Mouse (Mus musculus) embryonic facial prominence, embryonic 13.5 days (tissue): ENCODE data around the gene Qprt. TPM values are rescaled to one million over a fixed set of nuclear protein-coding genes. Genes with fewer than 3 reads are reported as not detected.

Experiments used
- ATAC-seq: fragments of 200-750 bp; cut with Nextera tagmentation; 2 replicates; pipeline ENCODE4 v1.8.0; 2017; ENCODE audit warnings: low read depth; ENCODE audit not compliant: insufficient number of reproducible peaks, insufficient read depth, low FRiP score, low TSS enrichment
- H3K27ac ChIP-seq: fragments of 300-500 bp; sonication (generic); 2 replicates; pipeline ENCODE4 v1.5.1; 2015; ENCODE audit warnings: moderate library complexity, mild to moderate bottlenecking, inconsistent platforms
- H3K27me3 ChIP-seq: fragments of 300-500 bp; sonication (generic); 2 replicates; pipeline ENCODE4 v1.6.1; 2015; ENCODE audit warnings: mild to moderate bottlenecking, inconsistent platforms
- H3K36me3 ChIP-seq: fragments of 300-500 bp; sonication (generic); 2 replicates; pipeline ENCODE4 v1.6.1; 2015; ENCODE audit warnings: mild to moderate bottlenecking, inconsistent platforms
- H3K4me1 ChIP-seq: fragments of 300-500 bp; sonication (generic); 2 replicates; pipeline ENCODE4 v1.6.1; 2015; ENCODE audit warnings: inconsistent platforms
- H3K4me2 ChIP-seq: fragments of 300-500 bp; sonication (generic); 2 replicates; pipeline ENCODE4 v1.6.1; 2015; ENCODE audit warnings: moderate library complexity, mild to moderate bottlenecking, inconsistent platforms
- H3K4me3 ChIP-seq: fragments of 300-500 bp; sonication (generic); 2 replicates; pipeline ENCODE4 v1.5.1; 2015; ENCODE audit warnings: mild to moderate bottlenecking, inconsistent platforms
- H3K9ac ChIP-seq: fragments of 300-500 bp; sonication (generic); 2 replicates; pipeline ENCODE4 v1.6.1; 2015; ENCODE audit warnings: mild to moderate bottlenecking, inconsistent platforms
- H3K9me3 ChIP-seq: fragments of 300-500 bp; sonication (generic); 2 replicates; pipeline ENCODE4 v1.6.1; 2016; ENCODE audit warnings: inconsistent platforms
- WGBS: fragments of 180-500 bp; shearing (Covaris S2); methylation state at CpG from one replicate; pipeline ENCODE4 v1.1.7; 2015; ENCODE audit warnings: mixed read lengths; 5-methylcytosine and 5-hydroxymethylcytosine counted together
- polyA plus RNA-seq: library from polyadenylated mRNA; unstranded; fragments of >200 nt; fragmentation: Nextera tagmentation; extraction: Ambion mirVana; gene quantifications from 2 replicates; pipeline ENCODE4 v1.2.1, GENCODE M21; 2015

The Qprt gene
- polyA plus RNA-seq, 1 experiment from 2014 or later, result 1.2 TPM

GRCm38 (mm10) chr7:127144412-127144811 lies 22.4 kb upstream of the Qprt start:
- Histone ChIP-seq H3K9ac (no peak overlapping the region), H3K4me3 (no peak overlapping the region), H3K4me2 (no peak overlapping the region), H3K36me3 (no peaks in the 10 kb centered on the region), H3K27me3 (no peaks in the 10 kb centered on the region), H3K27ac (no peak overlapping the region), H3K9me3 (no peaks in the 10 kb centered on the region), H3K4me1 (peaks cover 3% of the 10 kb centered on the region; the same call in 1 of the 2 replicates)
- 79% methylated on average over 7 of the region's 7 CpGs for WGBS
- no peak for ATAC-seq

- H3K9ac ChIP-seq, result no peak overlapping the region
- H3K4me1 ChIP-seq, result peaks cover 3% of the 10 kb centered on the region
- ATAC-seq, result no peak
- H3K4me2 ChIP-seq, result no peak overlapping the region
- no peak overlapping the region for H3K27ac ChIP-seq
- no peaks in the 10 kb centered on the region for H3K36me3 ChIP-seq
- no peaks in the 10 kb centered on the region for H3K27me3 ChIP-seq
- 90% methylated on average over 4 of the region's 4 CpGs for WGBS
- H3K9me3 ChIP-seq, result no peaks in the 10 kb centered on the region
- H3K4me3 ChIP-seq, result no peak overlapping the region
These were observed 20.6 kb upstream of the Qprt start for GRCm38 (mm10) chr7:127142666-127143065.

GRCm38 (mm10) chr7:127142214-127142613 lies 20.2 kb upstream of the Qprt start:
- H3K36me3 ChIP-seq, result no peaks in the 10 kb centered on the region
- no peak overlapping the region for H3K27ac ChIP-seq
- H3K27me3 ChIP-seq, result no peaks in the 10 kb centered on the region
- ATAC-seq, result no peak
- 48% methylated on average over 2 of the region's 2 CpGs for WGBS
- H3K4me3 ChIP-seq, result no peak overlapping the region
- peak overlapping the region; percentile 21; the same call in 1 of the 2 replicates for H3K9ac ChIP-seq
- peaks cover 3% of the 10 kb centered on the region for H3K4me1 ChIP-seq
- no peaks in the 10 kb centered on the region for H3K9me3 ChIP-seq
- H3K4me2 ChIP-seq, result no peak overlapping the region

GRCm38 (mm10) chr7:127140623-127141404 lies 18.8 kb upstream of the Qprt start:
- H3K27me3 ChIP-seq, result no peaks in the 10 kb centered on the region
- H3K9me3 ChIP-seq, result no peaks in the 10 kb centered on the region
- 60% methylated on average over 7 of the region's 7 CpGs for WGBS
- no peak overlapping the region for H3K27ac ChIP-seq
- no peak for ATAC-seq
- no peak overlapping the region for H3K4me3 ChIP-seq
- H3K9ac ChIP-seq, result no peak overlapping the region
- H3K4me1 ChIP-seq, result peaks cover 3% of the 10 kb centered on the region
- H3K36me3 ChIP-seq, result no peaks in the 10 kb centered on the region
- H3K4me2 ChIP-seq, result no peak overlapping the region

- WGBS, result 62% methylated on average over 5 of the region's 5 CpGs
- H3K27ac ChIP-seq, result no peak overlapping the region
- no peak overlapping the region for H3K9ac ChIP-seq
- H3K4me3 ChIP-seq, result no peak overlapping the region
- ATAC-seq, result no peak
- no peaks in the 10 kb centered on the region for H3K27me3 ChIP-seq
- H3K36me3 ChIP-seq, result no peaks in the 10 kb centered on the region
- no peaks in the 10 kb centered on the region; the same call in 1 of the 2 replicates for H3K4me1 ChIP-seq
- no peaks in the 10 kb centered on the region for H3K9me3 ChIP-seq
- no peak overlapping the region for H3K4me2 ChIP-seq
These were observed 17.5 kb upstream of the Qprt start for GRCm38 (mm10) chr7:127139562-127139961.

GRCm38 (mm10) chr7:127139100-127139499 lies 17.1 kb upstream of the Qprt start:
- H3K4me1 ChIP-seq, result no peaks in the 10 kb centered on the region; the same call in 1 of the 2 replicates
- no peaks in the 10 kb centered on the region for H3K27me3 ChIP-seq
- H3K4me3 ChIP-seq, result no peak overlapping the region
- H3K27ac ChIP-seq, result no peak overlapping the region
- ATAC-seq, result no peak
- no peaks in the 10 kb centered on the region for H3K36me3 ChIP-seq
- H3K4me2 ChIP-seq, result no peak overlapping the region
- WGBS, result 87% methylated on average over 7 of the region's 7 CpGs
- H3K9me3 ChIP-seq, result no peaks in the 10 kb centered on the region
- H3K9ac ChIP-seq, result no peak overlapping the region

- no peak within 1 kb of the TSS for H3K27ac ChIP-seq
- H3K36me3 ChIP-seq, result no peaks in the 10 kb centered on the region
- H3K9ac ChIP-seq, result no peak within 1 kb of the TSS
- H3K4me1 ChIP-seq, result no peaks in the 10 kb centered on the region; the same call in 1 of the 2 replicates
- no peaks in the 10 kb centered on the region for H3K9me3 ChIP-seq
- H3K27me3 ChIP-seq, result no peaks in the 10 kb centered on the region
- no peak within 1 kb of the TSS for H3K4me2 ChIP-seq
- 73% methylated on average over 9 of the region's 9 CpGs for WGBS
- no peak within 1 kb of the TSS for H3K4me3 ChIP-seq
- no peak for ATAC-seq
These were observed 15.4 kb upstream of the Qprt start, which contains the start of gene Spn for GRCm38 (mm10) chr7:127137262-127138017. Gene Spn (minus strand): TSS chr7:127137823.

GRCm38 (mm10) chr7:127136181-127137071 lies 14.4 kb upstream of the Qprt start:
- Histone ChIP-seq H3K36me3 (no peaks in the 10 kb centered on the region), H3K4me2 (no peak overlapping the region), H3K9ac (no peak overlapping the region), H3K4me3 (no peak overlapping the region), H3K27ac (no peak overlapping the region), H3K9me3 (no peaks in the 10 kb centered on the region), H3K27me3 (no peaks in the 10 kb centered on the region), H3K4me1 (no peaks in the 10 kb centered on the region; the same call in 1 of the 2 replicates)
- 84% methylated on average over 22 of the region's 22 CpGs for WGBS
- no peak for ATAC-seq

GRCm38 (mm10) chr7:127134821-127135447 lies 12.9 kb upstream of the Qprt start:
- no peak overlapping the region for H3K4me3 ChIP-seq
- ATAC-seq, result no peak
- no peak overlapping the region for H3K4me2 ChIP-seq
- H3K36me3 ChIP-seq, result no peaks in the 10 kb centered on the region
- H3K9ac ChIP-seq, result no peak overlapping the region
- 76% methylated on average over 11 of the region's 11 CpGs for WGBS
- H3K4me1 ChIP-seq, result no peaks in the 10 kb centered on the region; the same call in 1 of the 2 replicates
- no peaks in the 10 kb centered on the region for H3K27me3 ChIP-seq
- H3K27ac ChIP-seq, result no peak overlapping the region
- H3K9me3 ChIP-seq, result no peaks in the 10 kb centered on the region

- no peaks in the 10 kb centered on the region for H3K27me3 ChIP-seq
- H3K4me2 ChIP-seq, result no peak overlapping the region
- no peaks in the 10 kb centered on the region for H3K36me3 ChIP-seq
- no peaks in the 10 kb centered on the region for H3K9me3 ChIP-seq
- no peaks in the 10 kb centered on the region; the same call in 1 of the 2 replicates for H3K4me1 ChIP-seq
- 62% methylated on average over 5 of the region's 5 CpGs for WGBS
- no peak overlapping the region for H3K9ac ChIP-seq
- no peak overlapping the region for H3K4me3 ChIP-seq
- H3K27ac ChIP-seq, result no peak overlapping the region
- no peak for ATAC-seq
These were observed 11.1 kb upstream of the Qprt start for GRCm38 (mm10) chr7:127133125-127133524.

- Histone ChIP-seq H3K27me3 (no peaks in the 10 kb centered on the region), H3K27ac (no peak overlapping the region), H3K4me1 (no peaks in the 10 kb centered on the region), H3K9ac (no peak overlapping the region), H3K4me3 (no peak overlapping the region), H3K4me2 (no peak overlapping the region), H3K9me3 (peaks cover 2% of the 10 kb centered on the region; the same call in 1 of the 2 replicates), H3K36me3 (no peaks in the 10 kb centered on the region)
- ATAC-seq, result no peak
- 15% methylated on average over 4 of the region's 4 CpGs for WGBS
These were observed 7.6 kb upstream of the Qprt start for GRCm38 (mm10) chr7:127129638-127130037.
